Mouse (Mus musculus) frontal cortex, postnatal 14 days (tissue): ENCODE data around the gene Cplx1.
"Not testable (repeated sequence)": the region's sequence is repeated elsewhere in the genome, so short reads cannot be mapped to it uniquely, and the experiment has no call there.

Experiments used
- DNase-seq, 2 experiments: peaks; one replicate each; pipeline ENCODE4 v3.0.0; 2022; ENCODE audit warnings: low spot score in 2 of 2

Cplx1 gene

GRCm38 (mm10) chr5:108516655-108517054 lies 33.2 kb downstream of the Cplx1 start:
- no peak for DNase-seq

- no peak for DNase-seq
Measured at GRCm38 (mm10) chr5:108515581-108516361, 34.1 kb downstream of the Cplx1 start.

GRCm38 (mm10) chr5:108502286-108502685 lies 47.5 kb downstream of the Cplx1 start:
- DNase-seq = no peak

- no peak for DNase-seq
Measured at GRCm38 (mm10) chr5:108501573-108501972, 48.3 kb downstream of the Cplx1 start.

- DNase-seq = not testable (repeated sequence)
Measured at GRCm38 (mm10) chr5:108486148-108486547, 63.7 kb downstream of the Cplx1 start.

GRCm38 (mm10) chr5:108485239-108485638 lies 64.6 kb downstream of the Cplx1 start:
- DNase-seq = no peak

- DNase-seq = no peak
Measured at GRCm38 (mm10) chr5:108483006-108483405, 66.8 kb downstream of the Cplx1 start.

GRCm38 (mm10) chr5:108475977-108476376 lies 73.8 kb downstream of the Cplx1 start:
- no peak for DNase-seq

GRCm38 (mm10) chr5:108473737-108474136 lies 76.1 kb downstream of the Cplx1 start:
- no peak for DNase-seq

- no peak for DNase-seq
Measured at GRCm38 (mm10) chr5:108469617-108470016, 80.2 kb downstream of the Cplx1 start.
